Mouse (Mus musculus): ENCODE measurements around the gene Rpl34. TPM values are rescaled to one million over a fixed set of nuclear protein-coding genes. Genes with fewer than 3 reads are reported as not detected.

The Rpl34 gene
- polyA plus RNA-seq, 1 experiment from 2014 or later, result 549 TPM

GRCm38 (mm10) chr3:130716555-130716954 lies 13.6 kb downstream of the Rpl34 start:
- WGBS (ENCODE audit: insufficient replicate concordance), result 81% methylated on average over 7 of the region's 7 CpGs
- no peaks in the 10 kb centered on the region for H3K27me3 ChIP-seq (ENCODE audit: insufficient read depth, low read length)
- ATAC-seq (no peak), DNase-seq (no peak)
- no peaks in the 10 kb centered on the region for H3K4me1 ChIP-seq (ENCODE audit: insufficient read depth)
- no peak overlapping the region for H3K27ac ChIP-seq (ENCODE audit: low read depth)
- H3K36me3 ChIP-seq (replicated peaks; ENCODE audit: insufficient read depth, low read length), result no peaks in the 10 kb centered on the region
- no peak overlapping the region for H3K9ac ChIP-seq (replicated peaks)
- H3K9me3 ChIP-seq (ENCODE audit: low read length), result no peaks in the 10 kb centered on the region
- H3K4me3 ChIP-seq (ENCODE audit: low read depth, low read length), result no peak overlapping the region
- TF ChIP-seq EP300 (IDR thresholded peaks at IDR 0.05; ENCODE audit: low read depth), result no peak
- no peak for TF ChIP-seq CTCF (IDR thresholded peaks at IDR 0.05; ENCODE audit: low read depth)
- no peak overlapping the region for H3K4me2 ChIP-seq (ENCODE audit: low read depth, low read length)

- Histone ChIP-seq H3K27me3 (ENCODE audit: insufficient read depth, low read length) (no peaks in the 10 kb centered on the region), H3K4me3 (ENCODE audit: low read depth, low read length) (peak overlapping the region; percentile 50), H3K4me1 (ENCODE audit: insufficient read depth) (no peaks in the 10 kb centered on the region), H3K9ac (replicated peaks) (peak overlapping the region; percentile 50; the same call in 1 of the 2 replicates), H3K9me3 (ENCODE audit: low read length) (no peaks in the 10 kb centered on the region), H3K36me3 (replicated peaks; ENCODE audit: insufficient read depth, low read length) (no peaks in the 10 kb centered on the region), H3K27ac (ENCODE audit: low read depth) (peak overlapping the region; percentile 58; the same call in 1 of the 2 replicates), H3K4me2 (ENCODE audit: low read depth, low read length) (peak overlapping the region; percentile 74)
- TF ChIP-seq EP300 (IDR thresholded peaks at IDR 0.05; ENCODE audit: low read depth) (no peak), CTCF (IDR thresholded peaks at IDR 0.05; ENCODE audit: low read depth) (peak; percentile 81)
- 10% methylated on average over 22 of the region's 22 CpGs for WGBS (ENCODE audit: insufficient replicate concordance)
- ATAC-seq (peak; percentile 67), DNase-seq (peak; percentile 70)
These were observed 15.2 kb downstream of the Rpl34 start for GRCm38 (mm10) chr3:130714775-130715568.

- no peak for ATAC-seq
- no peak for DNase-seq
- Histone ChIP-seq H3K9ac (replicated peaks) (no peak overlapping the region), H3K4me3 (ENCODE audit: low read depth, low read length) (no peak overlapping the region), H3K9me3 (ENCODE audit: low read length) (no peaks in the 10 kb centered on the region), H3K27me3 (ENCODE audit: insufficient read depth, low read length) (no peaks in the 10 kb centered on the region), H3K4me1 (ENCODE audit: insufficient read depth) (peaks cover 6% of the 10 kb centered on the region), H3K27ac (ENCODE audit: low read depth) (no peak overlapping the region), H3K36me3 (replicated peaks; ENCODE audit: insufficient read depth, low read length) (no peaks in the 10 kb centered on the region), H3K4me2 (ENCODE audit: low read depth, low read length) (no peak overlapping the region)
- TF ChIP-seq EP300 (IDR thresholded peaks at IDR 0.05; ENCODE audit: low read depth) (no peak), CTCF (IDR thresholded peaks at IDR 0.05; ENCODE audit: low read depth) (no peak)
- WGBS (ENCODE audit: insufficient replicate concordance), result 39% methylated on average over 6 of the region's 6 CpGs
These were observed 17.3 kb downstream of the Rpl34 start for GRCm38 (mm10) chr3:130712891-130713290.

GRCm38 (mm10) chr3:130710103-130710502 lies 20.1 kb downstream of the Rpl34 start:
- Histone ChIP-seq H3K9ac (replicated peaks) (no peak overlapping the region), H3K4me3 (ENCODE audit: low read depth, low read length) (peak overlapping the region; percentile 3), H3K36me3 (replicated peaks; ENCODE audit: insufficient read depth, low read length) (peaks cover 2% of the 10 kb centered on the region; the same call in 1 of the 2 replicates), H3K4me2 (ENCODE audit: low read depth, low read length) (peak overlapping the region; percentile 56), H3K27ac (ENCODE audit: low read depth) (no peak overlapping the region), H3K9me3 (ENCODE audit: low read length) (no peaks in the 10 kb centered on the region), H3K4me1 (ENCODE audit: insufficient read depth) (peaks cover 17% of the 10 kb centered on the region), H3K27me3 (ENCODE audit: insufficient read depth, low read length) (no peaks in the 10 kb centered on the region)
- WGBS (ENCODE audit: insufficient replicate concordance), result 54% methylated on average over 7 of the region's 7 CpGs
- DNase-seq (no peak), ATAC-seq (no peak)
- TF ChIP-seq EP300 (IDR thresholded peaks at IDR 0.05; ENCODE audit: low read depth) (no peak), CTCF (IDR thresholded peaks at IDR 0.05; ENCODE audit: low read depth) (no peak)

GRCm38 (mm10) chr3:130708967-130709924 lies 21.0 kb downstream of the Rpl34 start, which contains the start of gene Ostc:
Ostc (minus strand) TSS chr3:130709444.
- 1% methylated on average over 45 of the region's 45 CpGs for WGBS (ENCODE audit: insufficient replicate concordance)
- peak; percentile 100 for TF ChIP-seq EP300 (IDR thresholded peaks at IDR 0.05; ENCODE audit: low read depth)
- TF ChIP-seq CTCF (IDR thresholded peaks at IDR 0.05; ENCODE audit: low read depth), result no peak
- Histone ChIP-seq H3K27ac (ENCODE audit: low read depth) (peak within 1 kb of the TSS; percentile 88), H3K9me3 (ENCODE audit: low read length) (no peaks in the 10 kb centered on the region), H3K4me3 (ENCODE audit: low read depth, low read length) (peak within 1 kb of the TSS; percentile 82), H3K27me3 (ENCODE audit: insufficient read depth, low read length) (no peaks in the 10 kb centered on the region), H3K4me2 (ENCODE audit: low read depth, low read length) (peak within 1 kb of the TSS; percentile 93), H3K4me1 (ENCODE audit: insufficient read depth) (peaks cover 17% of the 10 kb centered on the region), H3K9ac (replicated peaks) (peak within 1 kb of the TSS; percentile 88), H3K36me3 (replicated peaks; ENCODE audit: insufficient read depth, low read length) (peaks cover 7% of the 10 kb centered on the region; the same call in 1 of the 2 replicates)
- DNase-seq (peak; percentile 97), ATAC-seq (peak; percentile 96)

GRCm38 (mm10) chr3:130708529-130708928 lies 21.7 kb downstream of the Rpl34 start:
- Histone ChIP-seq H3K27ac (ENCODE audit: low read depth) (peak overlapping the region; percentile 88), H3K9me3 (ENCODE audit: low read length) (no peaks in the 10 kb centered on the region), H3K4me3 (ENCODE audit: low read depth, low read length) (peak overlapping the region; percentile 82), H3K4me1 (ENCODE audit: insufficient read depth) (peaks cover 17% of the 10 kb centered on the region), H3K9ac (replicated peaks) (peak overlapping the region; percentile 88), H3K36me3 (replicated peaks; ENCODE audit: insufficient read depth, low read length) (peaks cover 11% of the 10 kb centered on the region), H3K4me2 (ENCODE audit: low read depth, low read length) (peak overlapping the region; percentile 93), H3K27me3 (ENCODE audit: insufficient read depth, low read length) (no peaks in the 10 kb centered on the region)
- no peak for ATAC-seq
- under 1% methylated on average over 5 of the region's 5 CpGs for WGBS (ENCODE audit: insufficient replicate concordance)
- no peak for TF ChIP-seq CTCF (IDR thresholded peaks at IDR 0.05; ENCODE audit: low read depth)
- TF ChIP-seq EP300 (IDR thresholded peaks at IDR 0.05; ENCODE audit: low read depth), result no peak
- no peak for DNase-seq

Data from liver, postnatal 0 days (tissue).